Mouse (Mus musculus): ENCODE data around the gene Gm20431. TPM values are rescaled to one million over a fixed set of nuclear protein-coding genes. Genes with fewer than 3 reads are reported as not detected.
A peak's percentile ranks its signal among the peaks of the same experiment; 100 is the strongest.

Gene Gm20431
- polyA plus RNA-seq, 1 experiment from 2014 or later: 4.9 TPM

GRCm38 (mm10) chr2:167595761-167596171 lies 65.5 kb downstream of the Gm20431 start:
- 7% methylated on average over 14 of the region's 14 CpGs for WGBS
- DNase-seq (ENCODE audit: low spot score) (peak; percentile 92), ATAC-seq (ENCODE audit: insufficient number of reproducible peaks, low FRiP score, low TSS enrichment, low read depth) (peak; percentile 69)
- Histone ChIP-seq H3K9me3 (ENCODE audit: control insufficient read depth, low read length) (no peaks in the 10 kb centered on the region), H3K4me1 (ENCODE audit: control insufficient read depth, insufficient read depth, low read length) (peaks cover 40% of the 10 kb centered on the region), H3K4me2 (ENCODE audit: low read depth, severe bottlenecking) (peak overlapping the region; percentile 23; the same call in 1 of the 2 replicates), H3K36me3 (ENCODE audit: control insufficient read depth, insufficient read depth, low read length) (no peaks in the 10 kb centered on the region), H3K27ac (replicated peaks; ENCODE audit: low read depth, low read length) (peak overlapping the region; percentile 91), H3K9ac (ENCODE audit: low read length) (no peak overlapping the region), H3K4me3 (ENCODE audit: low read depth, low read length) (0 out of 2 replicates have a peak overlapping the region, but pooled peaks have one; percentile 5), H3K27me3 (ENCODE audit: control insufficient read depth, insufficient read depth, low read length) (no peaks in the 10 kb centered on the region)

GRCm38 (mm10) chr2:167594444-167594934 lies 66.8 kb downstream of the Gm20431 start:
- H3K4me2 ChIP-seq (ENCODE audit: low read depth, severe bottlenecking): no peak overlapping the region; the same call in 1 of the 2 replicates
- 14% methylated on average over 10 of the region's 10 CpGs for WGBS

DNA sequence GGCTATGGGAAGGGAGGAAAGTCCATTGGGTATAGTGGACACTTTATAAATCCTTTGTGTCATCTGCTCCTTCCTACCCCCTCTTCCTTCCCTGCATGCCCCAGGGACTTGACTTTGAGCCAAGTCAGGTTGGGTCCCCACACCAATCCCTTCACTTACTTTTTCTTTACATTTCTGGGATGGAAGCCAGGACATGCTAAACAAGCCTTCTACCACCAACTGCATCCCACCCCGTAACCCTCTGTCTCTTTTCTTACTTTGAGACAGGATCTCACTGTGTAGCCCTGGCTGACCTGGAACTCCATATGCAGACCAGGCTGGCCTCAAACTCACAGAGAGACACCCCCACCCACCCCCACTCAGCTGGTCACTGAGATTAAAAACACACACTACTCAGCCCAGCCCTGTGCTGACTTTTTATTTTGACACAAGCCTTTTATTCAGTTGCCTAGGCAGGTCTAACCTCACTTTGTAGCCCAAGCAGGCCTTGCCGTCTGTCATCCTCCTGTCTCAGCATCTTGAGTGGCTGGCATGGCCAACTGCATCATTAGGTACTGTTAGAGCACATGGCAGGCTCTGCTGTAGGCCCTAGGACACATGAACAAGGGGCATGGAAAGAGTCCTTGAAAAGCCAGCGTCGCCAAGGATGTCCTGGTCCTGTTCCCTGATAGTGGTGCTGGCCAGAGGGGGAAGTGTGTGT lies 67.6 kb downstream of the Gm20431 start:
- ATAC-seq (ENCODE audit: insufficient number of reproducible peaks, low FRiP score, low TSS enrichment, low read depth) (no peak), DNase-seq (ENCODE audit: low spot score) (no peak)
- no peaks in the 10 kb centered on the region for H3K9me3 ChIP-seq (ENCODE audit: control insufficient read depth, low read length)
- H3K4me2 ChIP-seq (ENCODE audit: low read depth, severe bottlenecking): no peak overlapping the region
- 74% methylated on average over 4 of the region's 4 CpGs for WGBS
- H3K27ac ChIP-seq (replicated peaks; ENCODE audit: low read depth, low read length): peak overlapping the region; percentile 4
- H3K36me3 ChIP-seq (ENCODE audit: control insufficient read depth, insufficient read depth, low read length): no peaks in the 10 kb centered on the region
- no peaks in the 10 kb centered on the region for H3K27me3 ChIP-seq (ENCODE audit: control insufficient read depth, insufficient read depth, low read length)
- H3K4me3 ChIP-seq (ENCODE audit: low read depth, low read length): no peak overlapping the region
- peaks cover 50% of the 10 kb centered on the region for H3K4me1 ChIP-seq (ENCODE audit: control insufficient read depth, insufficient read depth, low read length)
- H3K9ac ChIP-seq (ENCODE audit: low read length): no peak overlapping the region; the same call in 1 of the 2 replicates

More at GRCm38 (mm10) chr2:167594444-167594934, 66.8 kb downstream of the Gm20431 start:
- Histone ChIP-seq H3K9ac (ENCODE audit: low read length) (peak overlapping the region; percentile 0; the same call in 1 of the 2 replicates), H3K36me3 (ENCODE audit: control insufficient read depth, insufficient read depth, low read length) (no peaks in the 10 kb centered on the region), H3K27ac (replicated peaks; ENCODE audit: low read depth, low read length) (peak overlapping the region; percentile 31), H3K27me3 (ENCODE audit: control insufficient read depth, insufficient read depth, low read length) (no peaks in the 10 kb centered on the region), H3K9me3 (ENCODE audit: control insufficient read depth, low read length) (no peaks in the 10 kb centered on the region), H3K4me1 (ENCODE audit: control insufficient read depth, insufficient read depth, low read length) (peaks cover 44% of the 10 kb centered on the region), H3K4me3 (ENCODE audit: low read depth, low read length) (no peak overlapping the region)
- DNase-seq (ENCODE audit: low spot score) (peak; percentile 56), ATAC-seq (ENCODE audit: insufficient number of reproducible peaks, low FRiP score, low TSS enrichment, low read depth) (no peak)

- DNase-seq (ENCODE audit: low spot score) (no peak), ATAC-seq (ENCODE audit: insufficient number of reproducible peaks, low FRiP score, low TSS enrichment, low read depth) (no peak)
- peak overlapping the region; percentile 41; the same call in 1 of the 2 replicates for H3K9ac ChIP-seq (ENCODE audit: low read length)
- H3K4me2 ChIP-seq (ENCODE audit: low read depth, severe bottlenecking): peak overlapping the region; percentile 29; the same call in 1 of the 2 replicates
- no peaks in the 10 kb centered on the region for H3K36me3 ChIP-seq (ENCODE audit: control insufficient read depth, insufficient read depth, low read length)
- 15% methylated on average over 21 of the region's 21 CpGs for WGBS
- no peaks in the 10 kb centered on the region for H3K27me3 ChIP-seq (ENCODE audit: control insufficient read depth, insufficient read depth, low read length)
- H3K9me3 ChIP-seq (ENCODE audit: control insufficient read depth, low read length): no peaks in the 10 kb centered on the region
- H3K4me1 ChIP-seq (ENCODE audit: control insufficient read depth, insufficient read depth, low read length): peaks cover 37% of the 10 kb centered on the region
- peak overlapping the region; percentile 52 for H3K27ac ChIP-seq (replicated peaks; ENCODE audit: low read depth, low read length)
- 0 out of 2 replicates have a peak overlapping the region, but pooled peaks have one; percentile 10 for H3K4me3 ChIP-seq (ENCODE audit: low read depth, low read length)
These were observed 72.3 kb downstream of the Gm20431 start for GRCm38 (mm10) chr2:167588774-167589577.

DNA sequence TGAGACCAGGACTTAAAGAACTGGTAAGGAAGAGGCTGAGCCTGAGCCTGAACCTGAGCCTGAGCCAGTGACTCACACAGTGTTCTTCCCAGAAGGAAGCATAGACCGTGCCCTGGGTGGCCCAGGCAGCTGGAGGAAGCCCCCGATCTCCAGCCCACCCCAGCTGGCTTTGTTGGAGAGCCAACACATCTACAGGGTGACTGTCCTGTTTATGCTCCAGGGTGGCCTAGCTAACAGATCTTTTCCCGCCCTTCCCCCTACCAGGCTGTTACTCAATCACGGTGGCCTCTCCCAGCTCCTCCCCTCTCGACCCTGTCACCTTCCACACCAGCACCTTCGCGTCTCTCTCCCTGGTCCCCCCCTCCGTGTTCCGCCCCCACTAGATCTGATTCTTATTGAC lies 74.3 kb downstream of the Gm20431 start:
- Histone ChIP-seq H3K4me3 (ENCODE audit: low read depth, low read length) (no peak overlapping the region), H3K4me1 (ENCODE audit: control insufficient read depth, insufficient read depth, low read length) (peaks cover 46% of the 10 kb centered on the region), H3K27ac (replicated peaks; ENCODE audit: low read depth, low read length) (0 out of 2 replicates have a peak overlapping the region, but pooled peaks have one; percentile 14), H3K4me2 (ENCODE audit: low read depth, severe bottlenecking) (no peak overlapping the region), H3K36me3 (ENCODE audit: control insufficient read depth, insufficient read depth, low read length) (no peaks in the 10 kb centered on the region), H3K9ac (ENCODE audit: low read length) (no peak overlapping the region), H3K9me3 (ENCODE audit: control insufficient read depth, low read length) (no peaks in the 10 kb centered on the region), H3K27me3 (ENCODE audit: control insufficient read depth, insufficient read depth, low read length) (no peaks in the 10 kb centered on the region)
- DNase-seq (ENCODE audit: low spot score) (no peak), ATAC-seq (ENCODE audit: insufficient number of reproducible peaks, low FRiP score, low TSS enrichment, low read depth) (no peak)
- 5% methylated on average over 9 of the region's 9 CpGs for WGBS

DNA sequence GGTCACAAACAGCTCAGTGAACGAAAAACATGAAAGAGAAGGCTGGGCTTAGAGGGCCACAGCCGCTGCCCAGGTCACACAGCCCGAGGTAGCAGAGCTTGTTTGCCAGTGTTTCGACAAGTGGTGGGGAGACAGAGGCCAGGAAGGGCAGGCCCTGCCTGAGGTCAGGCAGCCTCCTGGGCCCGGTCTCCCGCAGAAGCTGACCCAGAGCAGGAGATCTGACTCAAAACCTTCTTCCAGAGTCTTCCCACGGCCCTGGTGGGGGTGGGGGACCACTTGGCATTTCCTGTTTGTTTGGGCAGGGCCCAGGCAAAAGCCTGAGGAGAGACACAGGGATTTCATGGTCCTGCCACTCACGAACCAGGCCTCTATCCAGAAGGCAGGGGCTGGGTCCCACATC lies 75.3 kb downstream of the Gm20431 start:
- 0 out of 2 replicates have a peak overlapping the region, but pooled peaks have one; percentile 5 for H3K9ac ChIP-seq (ENCODE audit: low read length)

DNA sequence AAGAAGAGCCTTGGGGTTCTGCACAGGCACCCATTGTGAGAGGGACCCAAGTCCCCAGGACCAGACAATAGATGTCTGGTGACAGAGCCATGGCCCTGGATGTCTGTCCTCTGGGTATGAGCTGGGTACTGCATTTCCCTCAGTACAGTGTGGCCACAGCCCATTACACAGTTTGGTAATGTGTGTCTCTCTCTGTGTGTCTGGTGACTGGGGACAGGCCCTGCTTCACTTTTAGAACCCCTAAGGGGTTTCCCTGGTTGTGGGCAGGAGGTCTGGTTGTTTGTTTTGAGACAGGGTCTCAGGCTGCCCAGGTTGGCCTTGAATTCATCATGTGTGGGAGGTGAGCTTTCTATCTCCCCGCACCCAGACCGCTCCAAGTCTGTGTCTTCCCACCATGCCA lies 76.0 kb downstream of the Gm20431 start:
- Histone ChIP-seq H3K27me3 (ENCODE audit: control insufficient read depth, insufficient read depth, low read length) (no peaks in the 10 kb centered on the region), H3K4me2 (ENCODE audit: low read depth, severe bottlenecking) (no peak overlapping the region), H3K4me3 (ENCODE audit: low read depth, low read length) (no peak overlapping the region), H3K9me3 (ENCODE audit: control insufficient read depth, low read length) (no peaks in the 10 kb centered on the region), H3K4me1 (ENCODE audit: control insufficient read depth, insufficient read depth, low read length) (peaks cover 42% of the 10 kb centered on the region), H3K27ac (replicated peaks; ENCODE audit: low read depth, low read length) (no peak overlapping the region), H3K9ac (ENCODE audit: low read length) (no peak overlapping the region), H3K36me3 (ENCODE audit: control insufficient read depth, insufficient read depth, low read length) (no peaks in the 10 kb centered on the region)
- DNase-seq (ENCODE audit: low spot score) (no peak), ATAC-seq (ENCODE audit: insufficient number of reproducible peaks, low FRiP score, low TSS enrichment, low read depth) (no peak)
- WGBS: 69% methylated on average over 2 of the region's 2 CpGs

More for the DNA sequence above, 75.3 kb downstream of the Gm20431 start:
- Histone ChIP-seq H3K27me3 (ENCODE audit: control insufficient read depth, insufficient read depth, low read length) (no peaks in the 10 kb centered on the region), H3K4me1 (ENCODE audit: control insufficient read depth, insufficient read depth, low read length) (peaks cover 46% of the 10 kb centered on the region), H3K27ac (replicated peaks; ENCODE audit: low read depth, low read length) (peak overlapping the region; percentile 70), H3K4me3 (ENCODE audit: low read depth, low read length) (no peak overlapping the region), H3K36me3 (ENCODE audit: control insufficient read depth, insufficient read depth, low read length) (no peaks in the 10 kb centered on the region), H3K4me2 (ENCODE audit: low read depth, severe bottlenecking) (no peak overlapping the region), H3K9me3 (ENCODE audit: control insufficient read depth, low read length) (no peaks in the 10 kb centered on the region)
- WGBS: 5% methylated on average over 8 of the region's 8 CpGs
- ATAC-seq (ENCODE audit: insufficient number of reproducible peaks, low FRiP score, low TSS enrichment, low read depth) (no peak), DNase-seq (ENCODE audit: low spot score) (no peak)

All from limb, embryonic 11.5 days (tissue).